Mouse (Mus musculus): ENCODE results near the gene Tcte1.

DNA sequence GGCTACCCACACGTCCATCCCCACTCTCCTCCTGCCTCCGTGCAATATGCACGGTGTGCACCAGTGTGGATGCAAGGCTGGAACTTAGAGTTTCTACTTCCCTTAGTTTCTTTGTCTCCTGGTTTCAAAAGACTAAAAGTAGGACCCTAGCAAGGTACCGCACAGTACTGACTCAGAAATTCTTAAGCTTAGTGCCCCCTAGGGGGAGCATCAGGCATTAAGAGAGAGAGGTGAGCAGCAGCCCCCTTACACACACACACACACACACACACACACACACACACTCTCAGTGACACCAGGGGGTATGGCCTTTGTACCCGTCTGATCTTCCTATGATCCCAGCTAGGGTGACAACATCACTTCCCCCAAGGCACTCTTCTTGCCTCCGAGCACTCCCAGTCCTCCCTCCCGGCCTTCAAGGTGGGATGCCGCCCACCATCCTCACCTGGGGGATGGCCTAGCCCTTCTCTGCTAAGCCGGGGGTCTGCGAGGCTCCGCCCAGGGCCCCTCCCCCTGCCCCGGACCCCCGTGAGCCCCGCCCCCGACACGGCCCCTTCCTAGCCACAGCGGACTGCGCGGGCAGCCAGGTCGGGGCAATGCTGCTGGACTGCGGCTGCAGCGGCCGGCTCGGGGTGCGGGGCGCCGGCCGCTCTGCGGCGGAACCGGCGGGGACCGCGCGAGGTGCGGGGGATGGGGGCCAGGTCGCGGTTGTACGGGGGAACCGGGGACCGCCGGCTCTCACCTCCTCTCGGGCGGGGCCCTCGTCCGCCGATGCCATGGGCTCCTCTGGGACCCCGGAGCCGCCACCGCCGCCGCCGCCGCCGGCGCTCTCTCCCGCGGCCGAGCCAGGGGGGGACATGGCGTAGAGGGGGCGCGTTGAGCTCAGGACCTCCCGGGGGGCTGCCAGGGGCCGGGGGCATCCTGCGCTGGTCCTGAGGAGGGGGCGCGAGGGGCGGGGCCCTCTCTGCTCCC is 25.6 kb downstream of the Tcte1 start:
- TF ChIP-seq NANOG (IDR thresholded peaks at IDR 0.05; ENCODE audit: borderline replicate concordance, low read length) (no peak), CTCF (conservative IDR thresholded peaks at IDR 0.05; ENCODE audit: low read length) (peak; percentile 48), POU5F1 (IDR thresholded peaks at IDR 0.05; ENCODE audit: borderline replicate concordance, low read length) (no peak)

Data from E14TG2a.4 (cell line).